ENCODE assay signal across 26 mouse cellular contexts in the genomic region with DNA sequence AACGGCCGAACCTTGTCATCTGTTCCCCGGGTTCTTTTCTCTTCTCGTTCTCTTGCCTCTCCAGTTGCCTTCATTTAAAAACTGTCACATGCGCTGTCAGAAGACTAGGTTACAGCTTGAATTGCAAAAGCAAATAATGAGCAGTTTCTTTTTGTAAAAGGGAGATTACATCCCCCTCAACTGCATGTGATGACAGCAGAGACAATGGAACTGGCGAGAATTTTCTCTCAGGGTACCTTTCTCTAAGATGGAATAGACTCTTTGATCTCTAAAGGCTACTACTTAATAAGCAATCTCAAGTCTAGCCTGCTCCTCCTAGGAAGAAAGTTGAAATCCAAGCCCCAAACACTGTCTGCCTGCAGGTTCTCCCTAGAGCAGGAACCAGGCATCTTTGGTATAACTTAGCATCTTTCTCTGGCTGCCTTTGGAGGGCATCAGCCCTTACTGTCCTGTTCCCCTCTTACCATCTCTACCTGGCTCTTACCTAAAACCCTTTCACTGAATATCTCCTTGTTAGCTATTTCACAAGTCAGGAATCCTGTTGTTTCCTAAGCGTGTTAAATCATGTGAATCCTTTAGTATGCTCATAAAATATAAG.
DNase-seq lines count a peak whose midpoint lies in the region; ATAC-seq and TF ChIP-seq lines count a peak whose summit lies in the region.
"Had no signal": no experiment of that assay in that cellular context is flagged by ENCODE, and none has a peak within 500 bp of the region (broad histone marks: within the 10 kb centered on the region; RNA-seq: fewer than 3 reads in every experiment).

No protein-coding gene starts in this region.

- peaks cover 12% of the 10 kb centered on the region; the same call in 1 of the 2 replicates for H3K4me1 ChIP-seq in midbrain, embryonic 12.5 days
- H3K4me1 ChIP-seq in midbrain, embryonic 11.5 days (ENCODE audit: control insufficient read depth, insufficient read depth, low read length) = peaks cover 9% of the 10 kb centered on the region; the same call in 1 of the 2 replicates
- H3K4me1 ChIP-seq in forebrain, embryonic 16.5 days (replicated peaks; ENCODE audit: control insufficient read depth, insufficient read depth, low read length) = peaks cover 13% of the 10 kb centered on the region
- H3K4me1 ChIP-seq: heart, embryonic 10.5 days had no signal

- no peak overlapping the region for H3K27ac ChIP-seq in midbrain, embryonic 12.5 days (replicated peaks)
- H3K27ac ChIP-seq in midbrain, embryonic 11.5 days (ENCODE audit: low read depth, low read length) = no peak overlapping the region
- peak overlapping the region; percentile 70 for H3K27ac ChIP-seq in forebrain, embryonic 16.5 days (ENCODE audit: low read length)
- H3K27ac ChIP-seq: heart, embryonic 10.5 days; liver, embryonic 14.5 days; neural tube, embryonic 13.5 days had no signal

- TF ChIP-seq CTCF in brain, embryonic 14.5 days (IDR thresholded peaks at IDR 0.05; ENCODE audit: borderline replicate concordance, extremely low read depth, insufficient read depth, insufficient read length) = no peak

- 43% methylated on average over 7 of the region's 7 CpGs for WGBS in midbrain, embryonic 12.5 days
- WGBS in midbrain, embryonic 11.5 days = 60% methylated on average over 7 of the region's 7 CpGs
- 7% methylated on average over 7 of the region's 7 CpGs for WGBS in forebrain, embryonic 16.5 days

- TF ChIP-seq POLR2A in brain, embryonic 14.5 days (IDR thresholded peaks at IDR 0.05; ENCODE audit: borderline replicate concordance, extremely low read depth, insufficient read depth, insufficient read length, poor library complexity, severe bottlenecking) = no peak

- no peak for DNase-seq in frontal cortex, adult 2 months (ENCODE audit: extremely low spot score in 1 of 2, low spot score in 1 of 2)
- no peak for DNase-seq in midbrain, embryonic 11.5 days (ENCODE audit: low spot score, missing footprints)
- peak; percentile 84 for DNase-seq in brain, embryonic 14.5 days (ENCODE audit: low read depth)
- no peak for DNase-seq in urinary bladder, postnatal 4 days (ENCODE audit: low spot score in 2 of 2)
- no peak for DNase-seq in embryo, embryonic 9.5 days (ENCODE audit: extremely low spot score)
- DNase-seq: adrenal gland, postnatal 14 days; cerebellum, adult 8-10 months; cerebellum, postnatal 25 days; gastrocnemius, postnatal 10 days; heart, postnatal 4 days; kidney, adult 9 months; kidney, postnatal 10 days; liver; lung, embryonic 14.5 days; lung, postnatal 14 days; thymus, adult 2 months; thymus, postnatal 36 days had no signal

- no peak overlapping the region for H3K4me2 ChIP-seq in midbrain, embryonic 12.5 days (replicated peaks)
- H3K4me2 ChIP-seq in midbrain, embryonic 11.5 days = no peak overlapping the region
- peak overlapping the region; percentile 2; the same call in 1 of the 2 replicates for H3K4me2 ChIP-seq in forebrain, embryonic 16.5 days (ENCODE audit: low read length)
- H3K4me2 ChIP-seq: lung, embryonic 14.5 days; neural tube, embryonic 13.5 days had no signal

- no peaks in the 10 kb centered on the region for H3K36me3 ChIP-seq in midbrain, embryonic 12.5 days
- no peaks in the 10 kb centered on the region for H3K36me3 ChIP-seq in midbrain, embryonic 11.5 days (ENCODE audit: control insufficient read depth, insufficient read depth, low read length)
- no peaks in the 10 kb centered on the region for H3K36me3 ChIP-seq in forebrain, embryonic 16.5 days (ENCODE audit: control insufficient read depth, insufficient read depth)
- H3K36me3 ChIP-seq: heart, embryonic 10.5 days; neural tube, embryonic 13.5 days had no signal

- no peak overlapping the region for H3K4me3 ChIP-seq in midbrain, embryonic 12.5 days
- no peak overlapping the region for H3K4me3 ChIP-seq in midbrain, embryonic 11.5 days (ENCODE audit: low read depth, low read length)
- H3K4me3 ChIP-seq in forebrain, embryonic 16.5 days (replicated peaks; ENCODE audit: low read length) = no peak overlapping the region
- H3K4me3 ChIP-seq: heart, embryonic 10.5 days; myocyte; neural tube, embryonic 13.5 days had no signal

- no peak overlapping the region for H3K9ac ChIP-seq in midbrain, embryonic 12.5 days (replicated peaks)
- no peak overlapping the region for H3K9ac ChIP-seq in midbrain, embryonic 11.5 days (ENCODE audit: low read length)
- H3K9ac ChIP-seq in forebrain, embryonic 16.5 days (replicated peaks; ENCODE audit: low read depth, low read length) = no peak overlapping the region
- H3K9ac ChIP-seq: liver, embryonic 14.5 days; lung, embryonic 14.5 days; neural tube, embryonic 13.5 days had no signal

- no peaks in the 10 kb centered on the region for H3K9me3 ChIP-seq in midbrain, embryonic 12.5 days
- no peaks in the 10 kb centered on the region for H3K9me3 ChIP-seq in midbrain, embryonic 11.5 days (ENCODE audit: control insufficient read depth, low read length)
- H3K9me3 ChIP-seq in forebrain, embryonic 16.5 days (ENCODE audit: control insufficient read depth, low read length) = no peaks in the 10 kb centered on the region
- H3K9me3 ChIP-seq: heart, embryonic 10.5 days; neural tube, embryonic 13.5 days had no signal

- H3K27me3 ChIP-seq in midbrain, embryonic 12.5 days = no peaks in the 10 kb centered on the region
- no peaks in the 10 kb centered on the region for H3K27me3 ChIP-seq in midbrain, embryonic 11.5 days (ENCODE audit: control insufficient read depth, insufficient read depth, low read length)
- H3K27me3 ChIP-seq in forebrain, embryonic 16.5 days (replicated peaks; ENCODE audit: control insufficient read depth, insufficient read depth, low read length) = no peaks in the 10 kb centered on the region
- H3K27me3 ChIP-seq: neural tube, embryonic 13.5 days had no signal

- ATAC-seq in frontal cortex, adult (ENCODE audit: low TSS enrichment) = peak; percentile 67
- ATAC-seq in midbrain, embryonic 12.5 days (ENCODE audit: low FRiP score, low read depth) = peak; percentile 27; the same call in 1 of the 2 replicates
- ATAC-seq in midbrain, embryonic 11.5 days (ENCODE audit: low FRiP score) = no peak
- peak; percentile 54 for ATAC-seq in forebrain, embryonic 16.5 days
- ATAC-seq: CD4-positive, CD25-positive, alpha-beta regulatory T cell, adult 4 months; intestine, postnatal 0 days had no signal
